Mouse (Mus musculus) C2C12 (cell line): ENCODE measurements around the gene Smpd1.

Experiments used
- CEBPB ChIP-seq: IDR thresholded peaks from one replicate; pipeline ENCODE4 v1.6.1; 2011; ENCODE audit warnings: low read depth, mild to moderate bottlenecking, control low read depth, moderate library complexity
- CTCF ChIP-seq: IDR thresholded peaks from one replicate; pipeline ENCODE4 v1.5.1; 2011; ENCODE audit not compliant: control insufficient read depth, insufficient read depth, insufficient read length
- USF1 ChIP-seq: IDR thresholded peaks from one replicate; pipeline ENCODE4 v1.6.1; 2011; ENCODE audit warnings: low read depth, mild to moderate bottlenecking, control low read depth, moderate library complexity

- TF ChIP-seq CTCF (no peak), USF1 (no peak), CEBPB (no peak)
These were observed 39.6 kb upstream of the Smpd1 start for GRCm38 (mm10) chr7:105514561-105514960.
